Mouse (Mus musculus) common myeloid progenitor, adult 5-6 weeks (primary cell): ENCODE results near the gene Ndufa7. TPM values are rescaled to one million over a fixed set of nuclear protein-coding genes. Genes with fewer than 3 reads are reported as not detected.

Experiments used
- ATAC-seq: replicated peaks from 2 replicates; pipeline ENCODE4 v1.8.0; 2016; ENCODE audit warnings: low read depth, mild to moderate bottlenecking, moderate TSS enrichment, inconsistent platforms; ENCODE audit not compliant: poor library complexity, severe bottlenecking
- total RNA-seq: library from RNA; stranded (forward); fragments of 200-1000, 187-1606 nt; gene quantifications from 2 replicates; pipeline ENCODE4 v1.2.3, GENCODE M21; 2017

The Ndufa7 gene
- 107 and 132 TPM in 2 replicates for total RNA-seq

- peak; percentile 94 for ATAC-seq
Observed at GRCm38 (mm10) chr17:33824084-33824996, at the start of gene Ndufa7, which contains the start of gene Rps28. Ndufa7 (plus strand) TSS chr17:33824572. Rps28 (minus strand) TSS chr17:33824562.

GRCm38 (mm10) chr17:33774573-33775155 lies 49.7 kb upstream of the Ndufa7 start:
- no peak for ATAC-seq

- ATAC-seq = no peak
Observed at GRCm38 (mm10) chr17:33775287-33775686, 49.1 kb upstream of the Ndufa7 start.

- no peak for ATAC-seq
Observed at GRCm38 (mm10) chr17:33779271-33779966, 45.0 kb upstream of the Ndufa7 start.

DNA sequence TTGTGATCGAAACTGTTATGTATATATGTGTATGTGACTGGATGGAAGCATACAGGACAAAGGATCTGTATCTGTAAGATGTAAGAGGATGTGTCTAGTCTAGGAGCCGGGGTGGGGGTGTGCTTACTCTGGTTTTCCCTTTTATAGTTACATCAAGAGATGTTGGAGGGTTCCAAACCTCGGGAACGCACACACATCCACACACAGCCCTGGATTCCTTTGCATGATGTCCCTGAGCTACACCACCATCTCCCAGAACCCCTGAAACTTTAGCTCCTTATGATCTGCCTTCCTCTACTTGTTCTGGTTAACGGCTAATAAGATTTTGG lies 44.4 kb upstream of the Ndufa7 start:
- no peak for ATAC-seq

DNA sequence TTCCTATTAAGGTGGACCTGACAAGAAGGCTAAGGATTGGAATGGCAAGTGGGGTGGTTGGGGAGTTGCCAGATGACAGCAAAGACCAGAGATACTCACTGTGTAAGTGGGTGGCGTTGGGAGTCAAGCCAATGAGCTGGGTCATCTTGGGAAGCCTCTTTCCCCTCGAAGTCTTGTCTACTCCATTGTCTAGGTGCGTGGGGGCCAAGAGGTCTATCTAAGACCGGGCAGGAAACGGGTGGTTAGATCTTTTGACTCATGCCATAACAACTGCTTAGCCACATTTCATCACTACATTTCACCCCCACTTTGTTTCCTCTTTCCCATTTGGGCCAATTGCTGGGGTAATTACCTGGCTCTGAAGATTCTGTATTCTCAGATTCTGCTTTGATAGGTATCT lies 43.9 kb upstream of the Ndufa7 start:
- ATAC-seq = peak; percentile 54

- ATAC-seq = peak; percentile 83
Observed at GRCm38 (mm10) chr17:33781124-33781977, 43.0 kb upstream of the Ndufa7 start, which contains the start of gene Angptl4. Angptl4 (minus strand) TSS chr17:33781830.

DNA sequence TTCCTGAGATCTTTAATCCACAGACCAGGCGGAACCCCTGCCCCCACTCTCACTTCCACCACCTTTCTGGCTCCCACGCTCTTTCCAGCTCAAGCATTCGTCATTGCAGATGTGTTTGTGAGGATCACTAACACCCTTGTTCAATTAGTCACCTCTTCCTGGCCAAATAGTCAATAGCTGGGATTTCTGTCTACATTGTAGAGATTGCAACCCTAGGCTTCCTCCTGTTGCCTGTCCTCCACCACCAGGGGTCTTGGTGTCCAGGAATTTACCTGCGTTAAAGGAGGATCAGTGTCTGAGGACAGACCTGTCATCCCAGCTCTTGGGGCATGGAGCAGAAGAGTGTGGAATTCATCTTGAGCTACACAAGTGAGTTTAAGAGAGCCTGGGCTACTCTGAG lies 42.3 kb upstream of the Ndufa7 start:
- no peak for ATAC-seq

GRCm38 (mm10) chr17:33783408-33783807 lies 41.0 kb upstream of the Ndufa7 start:
- no peak for ATAC-seq

DNA sequence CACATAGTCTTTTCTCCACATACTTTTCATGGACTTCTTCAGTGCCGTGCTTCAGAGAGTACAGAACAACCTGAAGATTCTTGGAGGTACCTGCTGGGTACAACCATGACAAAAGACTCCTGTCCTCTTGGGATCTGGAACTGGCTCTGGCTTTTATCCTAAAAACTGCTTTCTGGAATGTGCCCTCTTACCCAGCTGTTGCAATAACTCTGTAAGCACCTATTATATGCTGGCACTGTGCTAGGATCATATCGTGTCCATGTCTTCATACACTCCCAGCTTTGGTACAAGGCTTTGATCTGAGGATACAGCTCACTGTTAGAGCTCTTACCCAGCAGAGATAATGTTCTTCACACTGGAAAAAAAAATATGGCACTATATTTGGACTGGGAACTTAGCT lies 39.4 kb upstream of the Ndufa7 start:
- ATAC-seq = no peak

- ATAC-seq = no peak
Observed at GRCm38 (mm10) chr17:33786375-33786774, 38.0 kb upstream of the Ndufa7 start.

DNA sequence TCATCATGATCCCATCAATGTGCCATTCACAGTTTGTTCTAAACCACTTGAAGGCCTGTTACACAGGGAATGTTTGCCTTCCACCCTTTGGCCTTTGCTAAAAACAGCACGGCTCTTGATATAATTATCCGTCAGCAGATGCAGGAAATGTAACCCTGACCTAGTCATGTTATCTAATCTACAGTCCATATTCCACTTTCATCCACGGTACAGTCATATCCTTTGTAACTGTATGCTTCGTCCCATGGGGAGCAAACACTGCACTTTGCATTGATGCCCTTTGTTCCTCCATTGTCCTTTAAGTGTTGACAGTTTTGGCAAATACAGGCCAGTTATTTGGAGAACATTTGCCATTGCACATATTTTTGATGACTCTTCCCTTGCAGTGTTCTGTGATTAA lies 35.6 kb upstream of the Ndufa7 start:
- ATAC-seq = no peak

- 0 out of 2 replicates have a peak, but pooled peaks have one; percentile 32 for ATAC-seq
Observed at GRCm38 (mm10) chr17:33798306-33798705, 26.1 kb upstream of the Ndufa7 start.

GRCm38 (mm10) chr17:33799277-33799676 lies 25.1 kb upstream of the Ndufa7 start:
- ATAC-seq = no peak

GRCm38 (mm10) chr17:33802221-33802620 lies 22.2 kb upstream of the Ndufa7 start:
- ATAC-seq = peak; percentile 54

DNA sequence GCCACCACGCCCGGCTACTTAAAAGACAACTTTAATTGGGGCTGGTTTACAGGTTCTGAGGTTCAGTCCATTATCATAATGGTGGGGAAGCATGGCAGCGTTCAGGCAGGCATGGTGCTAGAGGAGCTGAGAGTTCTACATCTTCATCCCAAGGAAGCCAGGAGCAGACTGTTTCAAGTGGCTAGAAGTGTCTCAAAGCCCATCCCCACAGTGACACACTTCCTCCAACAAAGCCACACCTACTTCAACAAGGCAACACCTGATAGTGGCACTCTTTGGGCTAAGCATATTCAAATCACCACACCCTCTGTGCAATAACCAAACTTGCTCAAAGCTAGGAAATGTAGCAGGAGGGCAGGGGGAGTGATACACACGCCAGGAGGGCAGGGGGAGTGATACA lies 20.2 kb upstream of the Ndufa7 start:
- ATAC-seq = no peak

DNA sequence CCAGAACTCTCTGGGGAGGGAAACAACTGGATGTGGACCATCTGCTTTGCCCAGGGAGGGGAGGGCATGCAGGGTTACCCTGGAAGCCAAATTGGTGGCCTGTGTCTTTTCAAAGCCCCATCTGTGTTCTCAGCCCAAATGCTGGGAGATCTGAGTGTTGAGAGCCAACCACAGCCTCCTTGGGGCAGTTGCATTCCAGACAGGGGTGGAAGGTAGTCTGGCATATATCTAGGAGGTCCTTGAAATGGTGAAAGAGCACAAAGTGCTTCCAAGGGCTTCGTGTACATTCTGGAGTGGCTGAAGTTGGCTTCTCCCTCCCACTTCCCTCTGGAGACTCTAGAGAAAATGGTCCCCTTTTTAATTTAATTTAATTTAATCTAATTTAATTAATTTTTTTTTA lies 19.6 kb upstream of the Ndufa7 start:
- no peak for ATAC-seq

DNA sequence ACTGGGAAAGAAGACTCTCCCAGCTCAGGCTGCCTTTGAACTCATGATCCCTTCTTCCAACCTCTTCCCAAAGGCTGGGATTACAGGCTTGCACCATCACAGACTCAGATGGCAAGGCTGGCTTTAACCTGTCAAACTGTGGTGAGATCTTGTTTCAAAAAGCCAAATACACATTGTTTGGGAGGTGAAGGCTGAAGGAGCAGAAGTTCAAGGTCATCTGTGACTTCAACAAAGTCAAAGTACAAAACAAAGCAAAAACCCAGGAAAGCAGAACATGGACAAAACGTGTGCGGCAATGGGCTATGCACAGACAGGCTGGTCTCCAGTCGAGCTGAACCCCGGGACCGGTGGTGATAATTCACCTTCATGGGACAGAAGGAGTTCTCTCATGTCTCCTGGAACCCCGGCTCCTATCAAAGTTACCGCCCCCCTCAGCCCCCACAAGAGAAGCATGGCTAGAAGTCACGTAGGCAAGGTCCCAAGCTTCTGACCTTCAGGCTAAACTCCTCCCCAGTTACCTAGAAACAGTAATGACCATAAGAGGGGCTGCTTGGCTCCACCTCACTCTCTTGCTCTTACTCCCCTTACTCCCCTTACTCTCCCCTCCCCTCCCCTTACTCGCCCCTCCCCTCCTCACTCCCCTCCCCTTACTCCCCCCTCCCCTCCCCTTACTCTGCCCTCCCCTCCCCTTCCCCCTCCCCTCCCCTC lies 17.0 kb upstream of the Ndufa7 start:
- no peak for ATAC-seq

DNA sequence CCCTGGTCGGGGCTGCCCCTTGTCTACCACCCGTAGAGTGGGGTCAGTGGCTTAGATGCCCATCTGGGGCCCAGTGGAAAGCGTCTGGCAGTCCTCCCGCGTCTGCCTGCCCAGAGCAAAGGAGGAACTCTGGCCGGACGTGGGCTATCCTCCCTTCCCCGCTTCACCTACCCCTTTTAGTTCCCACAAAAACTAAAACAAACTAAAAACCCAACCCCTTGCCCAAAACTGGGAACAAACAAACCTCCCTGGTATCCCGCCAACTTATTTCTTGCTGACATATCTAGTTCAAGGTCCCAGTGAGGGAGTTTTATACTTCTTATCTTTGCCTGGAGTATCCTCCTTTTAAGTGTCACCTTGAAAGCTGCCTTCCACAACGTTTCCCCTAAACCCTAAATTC lies 16.2 kb upstream of the Ndufa7 start:
- no peak for ATAC-seq
